Mouse (Mus musculus) G1E (cell line): ENCODE results near the gene Ccdc40. TPM values are rescaled to one million over a fixed set of nuclear protein-coding genes. Genes with fewer than 3 reads are reported as not detected.

Experiments used
- ATAC-seq: 2 replicates; pipeline ENCODE4 v1.8.0; 2016; ENCODE audit warnings: mild to moderate bottlenecking; ENCODE audit not compliant: insufficient number of reproducible peaks, poor library complexity, low FRiP score, severe bottlenecking; ENCODE audit errors: extremely low read depth
- DNase-seq: peaks from one replicate; pipeline ENCODE4 v3.0.0; 2012; ENCODE audit warnings: low spot score
- H3K27me3 ChIP-seq: 2 replicates; pipeline ENCODE4 v1.6.1; 2012; ENCODE audit warnings: mild to moderate bottlenecking, low read length, inconsistent platforms; ENCODE audit not compliant: insufficient read depth
- H3K36me3 ChIP-seq: replicated peaks from 2 replicates; pipeline ENCODE3; 2012; ENCODE audit warnings: mild to moderate bottlenecking, inconsistent platforms
- H3K4me1 ChIP-seq: 2 replicates; pipeline ENCODE4 v1.6.1; 2012; ENCODE audit warnings: low read depth, low read length, inconsistent platforms, mixed read lengths; ENCODE audit not compliant: insufficient read depth
- H3K4me3 ChIP-seq: 2 replicates; pipeline ENCODE4 v1.5.1; 2012; ENCODE audit warnings: low read depth, mild to moderate bottlenecking, inconsistent platforms, low read length, moderate library complexity, mixed read lengths
- H3K9me3 ChIP-seq: replicated peaks from 2 replicates; pipeline ENCODE4 v1.6.1; 2012; ENCODE audit warnings: inconsistent platforms
- CTCF ChIP-seq: IDR thresholded peaks from 2 replicates; pipeline ENCODE4 v1.5.1; 2012; ENCODE audit warnings: low read depth, low read length, inconsistent platforms, mixed read lengths
- GATA1 ChIP-seq: IDR thresholded peaks from 2 replicates; pipeline ENCODE4 v1.6.1; 2012; ENCODE audit warnings: borderline replicate concordance, low read length, inconsistent platforms, mixed read lengths
- GATA2 ChIP-seq: IDR thresholded peaks from 2 replicates; pipeline ENCODE4 v1.6.1; 2012; ENCODE audit warnings: low read depth, low read length, inconsistent platforms, borderline replicate concordance
- POLR2AphosphoS5 ChIP-seq: IDR thresholded peaks from 2 replicates; pipeline ENCODE4 v1.6.1; 2012; ENCODE audit warnings: low read depth, low read length, inconsistent platforms; ENCODE audit not compliant: insufficient replicate concordance
- TAL1 ChIP-seq: conservative IDR thresholded peaks from 2 replicates; pipeline ENCODE4 v1.6.1; 2012; ENCODE audit warnings: low read depth, low read length, inconsistent platforms, mixed read lengths
- polyA plus RNA-seq: library from polyadenylated mRNA; stranded (reverse); fragments of >175 nt; gene quantifications from 2 replicates; pipeline ENCODE4 v1.2.3, GENCODE M21; 2012
- total RNA-seq, 2 experiments: library from RNA; stranded (forward) in 1 of 2; stranded (reverse) in 1 of 2; fragments of 200-1000 nt in 1 of 2; fragments of >200 nt in 1 of 2; fragmentation: Nextera tagmentation in 1 of 2; gene quantifications; 2 replicates each; pipeline ENCODE4 v1.2.3; 2014 to 2017

The Ccdc40 gene
- total and polyA plus RNA-seq, 3 experiments = 0.05 TPM; not detected in 2

DNA sequence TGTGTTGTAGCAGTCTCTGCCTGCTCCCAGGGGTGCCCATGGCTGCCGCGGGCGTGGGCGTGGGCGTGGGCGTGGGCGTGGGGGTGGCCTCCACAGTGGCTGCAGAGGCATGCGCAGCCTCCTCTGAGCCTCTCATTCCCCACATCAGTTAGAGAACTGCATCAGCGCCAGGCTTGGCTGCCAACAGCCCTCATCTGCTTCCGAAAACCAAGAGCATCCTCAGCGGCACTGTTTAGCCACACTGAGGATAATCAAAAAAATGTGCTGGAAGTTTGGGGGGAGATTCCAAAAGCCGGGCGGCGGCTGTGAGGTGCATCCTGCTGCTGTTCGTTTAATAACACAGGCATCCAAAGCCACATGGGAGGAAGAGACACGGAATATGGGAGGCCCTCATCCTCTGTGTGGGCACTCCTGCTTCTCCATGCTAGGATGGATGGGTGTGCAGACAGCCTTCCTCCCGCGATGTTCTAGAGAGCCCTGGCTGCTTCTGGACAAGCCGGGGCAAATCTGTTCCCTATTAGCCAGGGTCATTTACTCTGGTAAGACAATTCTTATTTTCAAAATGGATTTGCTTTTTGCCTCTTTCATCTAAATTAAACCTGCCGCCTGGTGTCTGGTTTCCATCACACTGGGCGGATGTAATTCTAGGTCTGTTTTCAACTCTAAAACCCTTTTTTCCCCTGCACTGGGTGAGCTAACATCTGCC is 16.6 kb upstream of the Ccdc40 start:
- H3K36me3 ChIP-seq = no peaks in the 10 kb centered on the region
- no peak for ATAC-seq
- TF ChIP-seq GATA2 (no peak), CTCF (no peak)
- peaks cover 80% of the 10 kb centered on the region for H3K9me3 ChIP-seq
- H3K4me3 ChIP-seq = no peak overlapping the region
- DNase-seq = no peak
- H3K4me1 ChIP-seq = no peaks in the 10 kb centered on the region
- no peaks in the 10 kb centered on the region; the same call in 1 of the 2 replicates for H3K27me3 ChIP-seq

DNA sequence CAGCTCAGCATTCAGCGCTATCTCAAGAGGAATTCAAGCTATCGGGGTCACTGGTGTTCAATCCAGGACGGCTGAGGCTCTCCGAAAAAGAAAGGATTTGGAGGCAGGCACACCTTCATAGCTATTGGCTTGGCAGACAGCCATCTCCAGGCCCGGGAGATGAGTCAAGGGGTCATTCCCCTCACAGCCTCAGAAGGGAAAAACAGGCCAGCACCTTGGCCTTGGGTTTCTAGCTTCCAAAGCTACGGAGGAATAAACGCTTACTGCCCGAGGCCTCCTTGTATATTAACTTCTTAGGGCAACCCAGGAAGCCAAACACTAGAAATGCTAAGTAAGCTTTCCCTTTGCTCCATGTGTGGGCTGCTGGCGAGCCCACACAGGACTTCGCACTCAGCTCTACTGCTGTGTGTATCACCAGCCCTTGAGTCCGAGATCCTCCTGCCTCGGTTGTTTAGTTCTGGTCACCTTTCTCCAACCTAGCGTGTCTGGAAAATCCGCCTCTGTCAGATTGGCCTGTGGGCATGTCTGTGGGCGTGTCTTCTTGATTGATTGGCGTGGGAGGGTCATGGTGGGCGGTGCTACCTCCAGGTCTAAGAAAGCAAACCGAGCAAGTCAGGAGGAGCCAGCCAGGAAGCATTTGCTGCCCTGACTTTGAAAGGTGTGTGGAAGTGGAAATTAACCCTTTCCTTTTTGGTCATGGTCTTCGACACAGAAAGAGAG is 15.0 kb upstream of the Ccdc40 start:
- Histone ChIP-seq H3K27me3 (no peaks in the 10 kb centered on the region; the same call in 1 of the 2 replicates), H3K9me3 (peaks cover 78% of the 10 kb centered on the region), H3K4me1 (no peaks in the 10 kb centered on the region), H3K36me3 (no peaks in the 10 kb centered on the region), H3K4me3 (no peak overlapping the region)
- DNase-seq (no peak), ATAC-seq (no peak)
- TF ChIP-seq TAL1 (no peak), GATA1 (no peak), POLR2AphosphoS5 (no peak), CTCF (no peak), GATA2 (no peak)

DNA sequence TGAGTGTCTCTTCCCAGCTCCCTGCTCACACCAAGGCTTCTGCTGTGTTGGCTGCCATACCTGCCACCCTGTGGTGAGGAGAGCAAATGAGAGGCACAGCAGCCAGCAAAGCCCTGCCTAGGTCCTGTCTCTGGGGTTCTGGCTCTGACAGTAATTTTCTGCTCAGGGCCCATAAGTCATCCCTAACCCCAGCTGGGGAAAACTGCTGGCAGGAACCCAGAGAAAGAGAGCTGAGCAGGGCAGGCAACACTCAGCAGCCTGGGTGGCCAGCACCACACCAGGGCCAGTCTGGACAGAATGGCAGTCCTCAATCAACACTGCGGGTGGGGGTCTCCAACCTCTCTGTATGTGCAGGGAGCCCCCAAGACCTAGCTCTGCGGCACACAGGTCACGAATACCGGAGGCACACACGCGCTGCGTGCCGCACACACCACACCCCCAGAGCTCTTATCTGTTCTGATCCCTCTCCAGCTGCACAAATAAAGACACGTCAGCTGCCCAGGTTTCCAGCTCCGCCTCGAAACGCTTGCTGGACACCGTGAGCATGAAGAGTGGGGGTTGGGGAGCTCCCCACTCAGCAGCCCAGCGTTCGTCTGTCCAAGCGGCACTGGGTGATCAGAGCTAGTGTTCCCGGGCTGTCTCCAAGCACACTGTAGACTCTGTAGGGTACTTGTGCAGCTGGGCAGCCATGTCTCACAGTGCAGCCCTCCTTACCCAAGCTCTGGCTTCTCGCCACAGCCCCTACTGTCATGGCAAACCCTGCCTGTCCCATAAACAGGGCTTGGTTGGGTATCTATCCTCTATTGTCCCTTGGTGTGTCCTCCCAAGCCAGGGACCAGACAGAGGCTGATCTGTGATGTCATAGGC is 13.1 kb upstream of the Ccdc40 start:
- H3K9me3 ChIP-seq = peaks cover 67% of the 10 kb centered on the region
- H3K36me3 ChIP-seq = no peaks in the 10 kb centered on the region
- DNase-seq = no peak
- no peaks in the 10 kb centered on the region for H3K4me1 ChIP-seq
- H3K4me3 ChIP-seq = no peak overlapping the region; the same call in 1 of the 2 replicates
- TF ChIP-seq CTCF (no peak), GATA1 (no peak), POLR2AphosphoS5 (no peak), TAL1 (no peak), GATA2 (no peak)
- ATAC-seq = no peak
- H3K27me3 ChIP-seq = peaks cover 2% of the 10 kb centered on the region; the same call in 1 of the 2 replicates

DNA sequence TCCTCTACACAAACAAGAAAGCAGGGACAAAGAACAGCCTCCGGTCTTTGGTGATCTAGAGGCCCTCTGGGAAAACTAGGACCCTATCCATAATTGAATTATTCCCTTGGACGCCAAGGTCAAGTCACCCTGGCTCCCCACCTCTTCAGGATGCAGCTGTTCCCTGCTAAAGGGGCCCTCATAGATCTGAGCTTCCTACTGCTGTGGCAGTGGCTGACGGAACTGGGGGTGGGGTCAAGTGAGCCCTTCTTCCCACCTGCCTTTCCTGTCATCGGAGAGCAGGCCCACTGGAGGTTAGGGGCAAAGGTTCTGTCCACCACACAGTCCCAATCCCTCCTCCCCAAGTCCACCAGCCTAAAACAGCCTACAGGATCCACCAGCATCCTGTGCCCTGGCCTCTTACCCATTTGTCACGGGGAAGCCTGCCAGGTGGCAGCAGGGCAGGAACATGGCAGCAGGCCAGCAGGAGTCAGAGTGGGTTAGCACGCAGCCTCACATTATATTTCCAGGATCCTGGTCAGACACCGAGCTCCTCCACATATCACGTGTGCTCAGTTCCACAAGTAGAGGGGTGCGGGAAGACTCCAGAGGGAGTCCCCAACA is 12.4 kb upstream of the Ccdc40 start:
- H3K9me3 ChIP-seq = peaks cover 61% of the 10 kb centered on the region
- H3K4me1 ChIP-seq = no peaks in the 10 kb centered on the region
- ATAC-seq (no peak), DNase-seq (no peak)
- no peaks in the 10 kb centered on the region for H3K36me3 ChIP-seq
- H3K27me3 ChIP-seq = peaks cover 2% of the 10 kb centered on the region; the same call in 1 of the 2 replicates
- no peak overlapping the region for H3K4me3 ChIP-seq
- TF ChIP-seq POLR2AphosphoS5 (no peak), TAL1 (no peak), GATA1 (no peak)

DNA sequence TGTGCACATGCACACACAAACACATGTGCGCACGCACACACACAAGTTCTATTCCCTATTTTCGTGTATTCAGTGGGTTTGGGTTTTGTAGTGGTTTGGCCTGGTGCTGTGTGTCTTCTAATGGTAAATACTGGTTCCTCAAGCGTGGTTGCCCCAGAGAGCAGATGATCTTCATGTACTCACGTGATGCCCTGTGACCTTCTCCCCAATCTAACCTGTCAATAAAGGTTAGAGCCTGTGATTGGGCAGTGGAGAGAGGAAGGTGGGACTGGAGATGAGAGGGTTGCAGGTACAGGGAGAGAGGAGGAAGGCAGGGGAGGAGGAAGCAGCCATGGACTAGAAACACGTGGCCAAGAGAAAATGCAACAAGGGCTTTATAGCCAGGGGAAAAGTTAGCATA is 10.5 kb upstream of the Ccdc40 start:
- TF ChIP-seq CTCF = no peak
- no peak for TF ChIP-seq GATA2
- no peak for TF ChIP-seq GATA1
- no peak for TF ChIP-seq TAL1
- no peak for TF ChIP-seq POLR2AphosphoS5
- ATAC-seq = no peak
- H3K9me3 ChIP-seq = peaks cover 63% of the 10 kb centered on the region
- peaks cover 2% of the 10 kb centered on the region; the same call in 1 of the 2 replicates for H3K27me3 ChIP-seq
- no peaks in the 10 kb centered on the region for H3K36me3 ChIP-seq
- DNase-seq = no peak
- H3K4me1 ChIP-seq = no peaks in the 10 kb centered on the region
- no peak overlapping the region for H3K4me3 ChIP-seq

DNA sequence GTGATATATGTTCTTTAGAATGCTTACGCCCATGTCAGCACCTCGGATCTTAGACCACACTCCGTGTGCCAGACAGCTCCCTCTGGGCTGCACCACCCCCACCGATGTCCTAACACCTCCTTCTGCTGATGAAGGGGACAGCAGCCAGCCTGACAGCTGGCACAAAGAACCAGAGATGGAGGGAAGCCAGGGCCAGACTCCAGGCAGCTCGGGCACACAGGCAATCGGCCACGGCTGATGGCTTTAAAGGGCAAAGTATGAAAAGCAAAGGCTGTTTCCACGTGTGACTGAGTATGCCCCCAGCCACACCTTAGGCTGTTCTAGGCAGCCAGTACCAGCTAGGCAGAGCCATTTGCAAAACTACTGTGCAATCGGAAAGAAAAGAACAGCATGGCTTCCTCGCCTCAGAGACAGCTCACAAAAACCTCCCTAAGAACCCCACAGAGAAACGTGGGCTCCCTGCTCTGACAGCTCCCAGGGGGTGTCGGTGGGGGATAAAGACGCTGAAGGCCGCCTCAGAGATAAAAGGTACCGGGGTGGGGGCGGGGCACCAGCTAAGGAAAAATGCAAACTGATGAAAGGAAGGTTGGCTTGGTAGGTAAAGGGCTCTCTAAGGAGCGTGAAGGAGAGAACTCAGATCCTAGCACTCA is 8.4 kb upstream of the Ccdc40 start:
- peaks cover 2% of the 10 kb centered on the region; the same call in 1 of the 2 replicates for H3K27me3 ChIP-seq
- TF ChIP-seq CTCF (no peak), GATA1 (no peak), POLR2AphosphoS5 (no peak), GATA2 (no peak)
- H3K4me3 ChIP-seq = no peak overlapping the region
- peaks cover 65% of the 10 kb centered on the region for H3K9me3 ChIP-seq
- H3K4me1 ChIP-seq = no peaks in the 10 kb centered on the region
- ATAC-seq (no peak), DNase-seq (no peak)
- H3K36me3 ChIP-seq = no peaks in the 10 kb centered on the region
